Mouse (Mus musculus): ENCODE results near the gene Tlx1. TPM values are rescaled to one million over a fixed set of nuclear protein-coding genes. Genes with fewer than 3 reads are reported as not detected.

Gene Tlx1
- not detected for total RNA-seq (2021)

- DNase-seq: no peak
These were observed at the start of gene Tlx1 for GRCm38 (mm10) chr19:45150490-45151181. Tlx1 (plus strand) TSS chr19:45150680.

GRCm38 (mm10) chr19:45105591-45105990 is 44.9 kb upstream of the Tlx1 start:
- DNase-seq: no peak

GRCm38 (mm10) chr19:45106689-45107088 is 43.8 kb upstream of the Tlx1 start:
- DNase-seq: no peak

- DNase-seq: no peak
These were observed 39.8 kb upstream of the Tlx1 start for GRCm38 (mm10) chr19:45110681-45111080.

- no peak for DNase-seq
These were observed 38.0 kb upstream of the Tlx1 start for GRCm38 (mm10) chr19:45112444-45112843.

GRCm38 (mm10) chr19:45113791-45114460 is 36.6 kb upstream of the Tlx1 start:
- no peak for DNase-seq

- DNase-seq: no peak
These were observed 35.7 kb upstream of the Tlx1 start for GRCm38 (mm10) chr19:45114772-45115171.

- DNase-seq: no peak
These were observed 33.7 kb upstream of the Tlx1 start for GRCm38 (mm10) chr19:45116798-45117197.

GRCm38 (mm10) chr19:45131966-45132628 is 18.4 kb upstream of the Tlx1 start:
- no peak for DNase-seq

GRCm38 (mm10) chr19:45142531-45142930 is 7.9 kb upstream of the Tlx1 start:
- DNase-seq: no peak

GRCm38 (mm10) chr19:45143214-45143895 is 7.1 kb upstream of the Tlx1 start:
- DNase-seq: no peak

GRCm38 (mm10) chr19:45147071-45147470 is 3.4 kb upstream of the Tlx1 start:
- DNase-seq: no peak

- no peak for DNase-seq
These were observed 1.1 kb downstream of the Tlx1 start for GRCm38 (mm10) chr19:45151361-45152182.

- DNase-seq: no peak
These were observed 1.7 kb downstream of the Tlx1 start for GRCm38 (mm10) chr19:45152183-45152650.

- no peak for DNase-seq
These were observed 3.0 kb downstream of the Tlx1 start for GRCm38 (mm10) chr19:45153311-45154058.

- DNase-seq: no peak
These were observed 3.5 kb downstream of the Tlx1 start for GRCm38 (mm10) chr19:45154059-45154386.

- no peak for DNase-seq
These were observed 4.0 kb downstream of the Tlx1 start for GRCm38 (mm10) chr19:45154521-45154920.

GRCm38 (mm10) chr19:45155141-45155790 is 4.8 kb downstream of the Tlx1 start:
- DNase-seq: no peak

GRCm38 (mm10) chr19:45155791-45156186 is 5.3 kb downstream of the Tlx1 start:
- no peak for DNase-seq

- DNase-seq: no peak
These were observed 5.9 kb downstream of the Tlx1 start for GRCm38 (mm10) chr19:45156381-45156780.

GRCm38 (mm10) chr19:45158201-45158600 is 7.7 kb downstream of the Tlx1 start:
- no peak for DNase-seq
